Mouse (Mus musculus) liver, embryonic 11.5 days (tissue): ENCODE results near the gene Olfr980. TPM values are rescaled to one million over a fixed set of nuclear protein-coding genes. Genes with fewer than 3 reads are reported as not detected.

Experiments
- polyA plus RNA-seq: library from polyadenylated mRNA; unstranded; fragments of >200 nt; fragmentation: Nextera tagmentation; extraction: Ambion mirVana; gene quantifications from 2 replicates; pipeline ENCODE4 v1.2.1, GENCODE M21; 2014

Gene Olfr980
- polyA plus RNA-seq, 1 experiment from 2014 or later, result not detected

Other genes starting within 250 kb of the Olfr980 start
- not detected in 2 replicates for gene Olfr968, start 226.3 kb downstream of the Olfr980 start, polyA plus RNA-seq
- gene Olfr969, start 218.6 kb downstream of the Olfr980 start, polyA plus RNA-seq, result not detected in 2 replicates
- gene Olfr970, start 200.7 kb downstream of the Olfr980 start, polyA plus RNA-seq, result not detected in 2 replicates
- not detected in 2 replicates for gene Olfr971, start 172.7 kb downstream of the Olfr980 start, polyA plus RNA-seq
- not detected in 2 replicates for gene Olfr972, start 143.2 kb downstream of the Olfr980 start, polyA plus RNA-seq
- gene Olfr229, start 102.2 kb downstream of the Olfr980 start, polyA plus RNA-seq, result not detected in 2 replicates
- gene Olfr974, start 72.1 kb downstream of the Olfr980 start, polyA plus RNA-seq, result not detected in 2 replicates
- gene Olfr975, start 57.5 kb downstream of the Olfr980 start, polyA plus RNA-seq, result not detected in 2 replicates
- gene Olfr976, start 48.4 kb downstream of the Olfr980 start, polyA plus RNA-seq, result not detected in 2 replicates
- gene Olfr978, start 17.5 kb downstream of the Olfr980 start, polyA plus RNA-seq, result not detected in 2 replicates
- gene Olfr979, start 6.1 kb downstream of the Olfr980 start, polyA plus RNA-seq, result not detected in 2 replicates
- gene Olfr981, start 11.9 kb upstream of the Olfr980 start, polyA plus RNA-seq, result not detected in 2 replicates
- not detected in 2 replicates for gene Olfr982, start 64.2 kb upstream of the Olfr980 start, polyA plus RNA-seq
- not detected in 2 replicates for gene Olfr983, start 84.0 kb upstream of the Olfr980 start, polyA plus RNA-seq
- not detected in 2 replicates for gene Olfr984, start 104.6 kb upstream of the Olfr980 start, polyA plus RNA-seq
- gene Olfr985, start 120.6 kb upstream of the Olfr980 start, polyA plus RNA-seq, result not detected in 2 replicates
- gene Tmem225, start 138.5 kb upstream of the Olfr980 start, polyA plus RNA-seq, result not detected in 2 replicates
- 0.06 TPM in 1 of 2 replicates, not detected in the other for gene Olfr986, start 171.3 kb upstream of the Olfr980 start, polyA plus RNA-seq
- gene Zfp202, start 182.7 kb upstream of the Olfr980 start, polyA plus RNA-seq, result 3.4 and 4.4 TPM in 2 replicates